Mouse (Mus musculus) olfactory bulb, adult 2 months (tissue): ENCODE data around the gene Nkx2-3. TPM values are rescaled to one million over a fixed set of nuclear protein-coding genes. Genes with fewer than 3 reads are reported as not detected.

Experiments
- H3K27ac ChIP-seq: fragments of 200-500 bp; 2 replicates; pipeline ENCODE4 v1.5.1; 2012; ENCODE audit warnings: low read depth, low read length; ENCODE audit not compliant: insufficient read depth
- H3K4me1 ChIP-seq: fragments of 200-500 bp; 2 replicates; pipeline ENCODE4 v1.6.1; 2012; ENCODE audit warnings: low read length; ENCODE audit not compliant: control insufficient read depth, insufficient read depth
- H3K4me3 ChIP-seq: fragments of 200-500 bp; 2 replicates; pipeline ENCODE4 v1.5.1; 2012; ENCODE audit warnings: mild to moderate bottlenecking, low read depth, low read length, moderate library complexity; ENCODE audit not compliant: insufficient read depth
- CTCF ChIP-seq: fragments of 200-500 bp; IDR thresholded peaks from 2 replicates; pipeline ENCODE4 v1.5.1; 2012; ENCODE audit warnings: low read depth, mild to moderate bottlenecking, low read length, moderate library complexity; ENCODE audit not compliant: insufficient read depth
- POLR2A ChIP-seq: fragments of 200-500 bp; IDR thresholded peaks from 2 replicates; pipeline ENCODE4 v1.6.1; 2012; ENCODE audit warnings: mild to moderate bottlenecking, low read depth, low read length, moderate library complexity; ENCODE audit not compliant: insufficient read depth
- WGBS: fragments of 180-500 bp; shearing (Covaris S2); methylation state at CpG from one replicate; pipeline ENCODE4 v1.1.7; 2018; 5-methylcytosine and 5-hydroxymethylcytosine counted together
- polyA plus RNA-seq: library from polyadenylated mRNA; stranded (reverse); fragments of >200 nt; gene quantifications from 2 replicates; pipeline ENCODE4 v1.2.4, GENCODE M21; 2012; ENCODE audit warnings: low replicate concordance; ENCODE audit not compliant: missing spikeins, insufficient read depth, insufficient read length

Gene Nkx2-3
- polyA plus RNA-seq, 1 experiment: not detected

GRCm38 (mm10) chr19:43584788-43585187 lies 27.3 kb upstream of the Nkx2-3 start:
- H3K4me3 ChIP-seq: no peak overlapping the region
- 7% methylated on average over 13 of the region's 13 CpGs for WGBS
- TF ChIP-seq POLR2A: no peak
- TF ChIP-seq CTCF: no peak
- no peaks in the 10 kb centered on the region for H3K4me1 ChIP-seq
- no peak overlapping the region for H3K27ac ChIP-seq

DNA sequence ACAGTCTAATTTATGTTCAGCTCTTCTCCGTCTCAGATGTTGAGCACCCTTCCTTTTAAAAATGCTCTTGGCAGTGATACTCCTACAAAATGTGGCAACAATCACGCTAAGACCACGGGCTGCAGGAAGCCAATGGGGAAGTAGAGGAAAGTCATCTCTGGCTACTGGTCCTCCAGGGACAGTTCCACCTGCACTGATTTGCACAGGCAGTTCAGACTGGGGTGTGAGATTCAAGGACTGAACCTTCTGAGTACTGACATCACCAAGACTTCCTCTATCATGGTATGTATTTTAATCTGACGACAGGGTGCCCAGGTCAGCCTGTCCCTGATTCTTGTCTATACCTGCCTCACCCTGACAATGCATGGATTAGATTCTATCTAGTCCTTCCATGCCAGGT lies 20.1 kb upstream of the Nkx2-3 start:
- Histone ChIP-seq H3K4me3 (no peak overlapping the region), H3K27ac (no peak overlapping the region), H3K4me1 (no peaks in the 10 kb centered on the region)
- WGBS: 78% methylated on average over 4 of the region's 4 CpGs
- no peak for TF ChIP-seq CTCF

DNA sequence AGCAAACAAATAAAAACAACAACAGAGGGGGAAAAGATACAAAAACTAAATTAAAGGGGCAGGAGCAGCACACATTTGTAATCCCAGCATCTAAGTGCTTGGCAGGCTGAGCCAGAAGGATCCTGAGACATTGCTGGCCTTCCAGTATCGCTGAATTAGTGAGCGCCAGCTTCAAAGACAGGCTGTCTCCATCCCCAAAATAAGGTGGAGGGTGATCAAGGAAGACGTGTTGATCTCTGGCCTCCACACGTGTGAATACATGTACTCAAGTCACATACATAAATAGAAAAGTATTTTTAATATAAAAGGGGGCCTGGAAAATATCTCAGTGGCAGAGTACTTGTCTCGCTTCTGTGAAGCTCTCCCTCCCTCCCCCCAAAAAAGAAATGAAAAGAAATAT lies 15.1 kb upstream of the Nkx2-3 start:
- no peak for TF ChIP-seq POLR2A
- no peak for TF ChIP-seq CTCF
- H3K4me3 ChIP-seq: no peak overlapping the region
- no peak overlapping the region for H3K27ac ChIP-seq
- H3K4me1 ChIP-seq: no peaks in the 10 kb centered on the region
- 24% methylated on average over 5 of the region's 5 CpGs for WGBS

GRCm38 (mm10) chr19:43598741-43599660 lies 13.1 kb upstream of the Nkx2-3 start:
- WGBS: 7% methylated on average over 25 of the region's 25 CpGs

GRCm38 (mm10) chr19:43599776-43600544 lies 12.2 kb upstream of the Nkx2-3 start:
- Histone ChIP-seq H3K4me1 (no peaks in the 10 kb centered on the region), H3K4me3 (no peak overlapping the region), H3K27ac (no peak overlapping the region)
- WGBS: 2% methylated on average over 27 of the region's 27 CpGs
- TF ChIP-seq CTCF (no peak), POLR2A (no peak)

More at GRCm38 (mm10) chr19:43598741-43599660, 13.1 kb upstream of the Nkx2-3 start:
- no peaks in the 10 kb centered on the region for H3K4me1 ChIP-seq
- no peak overlapping the region for H3K4me3 ChIP-seq
- TF ChIP-seq CTCF: no peak
- TF ChIP-seq POLR2A: no peak
- H3K27ac ChIP-seq: no peak overlapping the region

DNA sequence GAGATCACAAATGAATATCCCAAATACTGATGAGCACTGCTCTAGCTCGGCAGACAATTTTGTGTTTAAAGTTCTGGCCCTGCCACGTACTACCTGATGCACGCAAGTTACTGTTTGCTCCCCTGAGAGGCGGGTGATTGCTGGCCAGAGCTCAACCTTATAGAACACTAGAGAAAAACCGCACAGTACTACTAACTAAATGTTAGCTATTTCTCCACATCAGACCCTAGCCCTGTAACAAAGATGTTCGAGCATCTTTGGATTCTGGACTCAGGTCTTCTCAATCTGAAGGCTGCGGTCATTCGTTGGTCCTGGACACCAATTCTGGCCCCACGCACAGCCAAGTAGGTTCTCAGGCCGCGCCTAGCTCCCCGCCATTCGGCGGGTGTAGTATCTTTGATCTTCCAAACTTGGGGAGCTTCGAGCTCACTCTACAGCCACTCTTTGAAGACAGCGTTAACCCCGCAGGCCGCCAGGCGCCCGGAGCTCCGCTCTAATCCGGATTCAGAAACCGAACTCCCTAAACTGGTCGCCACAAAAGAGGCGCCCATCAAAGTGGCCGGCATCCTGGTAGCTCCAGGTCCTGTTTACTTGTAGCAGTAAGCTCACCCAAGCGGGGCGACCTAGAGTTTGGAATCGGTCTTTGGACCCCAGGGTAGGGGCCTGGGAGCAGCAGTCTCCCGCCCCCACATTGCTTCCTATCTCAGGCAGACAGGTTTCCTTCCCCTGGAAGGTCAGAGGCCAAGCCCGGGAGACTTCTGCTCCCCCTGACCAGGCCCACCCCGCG lies 11.4 kb upstream of the Nkx2-3 start:
- TF ChIP-seq CTCF (no peak), POLR2A (no peak)
- 4% methylated on average over 33 of the region's 33 CpGs for WGBS

GRCm38 (mm10) chr19:43601440-43601839 lies 10.7 kb upstream of the Nkx2-3 start:
- TF ChIP-seq CTCF: no peak
- TF ChIP-seq POLR2A: no peak
- WGBS: 4% methylated on average over 27 of the region's 27 CpGs
- Histone ChIP-seq H3K27ac (no peak overlapping the region), H3K4me3 (no peak overlapping the region), H3K4me1 (no peaks in the 10 kb centered on the region)

More for the DNA sequence above, 11.4 kb upstream of the Nkx2-3 start:
- Histone ChIP-seq H3K27ac (no peak overlapping the region), H3K4me3 (no peak overlapping the region), H3K4me1 (no peaks in the 10 kb centered on the region)

DNA sequence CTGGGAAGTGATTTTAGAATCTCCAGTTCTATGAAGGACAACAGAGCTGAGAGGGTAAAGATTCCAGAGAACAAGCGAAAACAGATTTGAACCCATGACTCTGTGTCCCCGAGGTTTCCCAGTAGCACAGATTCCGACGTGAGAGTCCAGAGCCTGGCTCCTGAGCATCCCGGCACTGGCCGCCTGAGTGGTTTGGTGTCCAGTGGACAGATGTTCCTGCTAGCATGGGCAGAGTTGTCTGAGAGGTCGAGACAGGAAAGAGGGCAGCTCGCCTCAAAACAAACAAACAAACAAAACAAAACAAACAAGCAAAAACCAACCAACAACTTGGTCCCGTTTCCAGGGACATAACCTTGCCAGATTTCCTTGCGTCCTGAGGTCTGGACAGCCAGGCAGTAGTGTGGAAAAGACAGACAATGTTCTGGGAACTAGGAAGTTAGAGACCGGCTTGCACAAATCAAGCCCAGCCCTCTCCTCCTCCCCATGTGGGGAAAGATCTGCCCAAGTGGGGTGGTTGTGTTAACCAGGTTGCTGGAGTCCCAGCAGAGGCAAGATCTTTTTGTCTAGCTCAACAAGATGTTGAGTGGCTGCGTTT lies 10.0 kb upstream of the Nkx2-3 start:
- no peaks in the 10 kb centered on the region for H3K4me1 ChIP-seq
- no peak overlapping the region for H3K27ac ChIP-seq
- 3% methylated on average over 12 of the region's 12 CpGs for WGBS
- TF ChIP-seq POLR2A: no peak
- TF ChIP-seq CTCF: no peak
- no peak overlapping the region for H3K4me3 ChIP-seq
